Mouse (Mus musculus) CD4-positive, CD25-positive, alpha-beta regulatory T cell, adult 9 weeks (primary cell): ENCODE data around the gene Mymk. TPM values are rescaled to one million over a fixed set of nuclear protein-coding genes. Genes with fewer than 3 reads are reported as not detected.

ENCODE experiments used
- polyA plus RNA-seq: library from polyadenylated mRNA; unstranded; fragments of 100-300 nt; shearing (Covaris generic); gene quantifications from one replicate; pipeline ENCODE4 v1.2.1, GENCODE M21; 2017

Gene Mymk
- polyA plus RNA-seq = not detected

GRCm38 (mm10) chr2:27071978-27072377, at the start of gene Mymk:
TSS of gene Mymk (minus strand) at chr2:27072179.

GRCm38 (mm10) chr2:27079152-27079584, 7.2 kb upstream of the Mymk start, which contains the start of gene Adamtsl2:
TSS of gene Adamtsl2 (plus strand) at chr2:27079379.

GRCm38 (mm10) chr2:27027618-27028436, 44.2 kb downstream of the Mymk start, which contains the start of gene Slc2a6:
TSS of gene Slc2a6 (minus strand) at chr2:27027998.

Other genes with a start within 250 kb of the Mymk start
- gene Abo, start 207.2 kb downstream of the Mymk start, polyA plus RNA-seq = not detected
- gene Surf6, start 169.3 kb downstream of the Mymk start, polyA plus RNA-seq = 51.6 TPM
- gene Med22, start 161.5 kb downstream of the Mymk start, polyA plus RNA-seq = 39.5 TPM
- gene Rpl7a, start 161.4 kb downstream of the Mymk start, polyA plus RNA-seq = 363 TPM
- 83.9 TPM for gene Surf2, start 155.8 kb downstream of the Mymk start, polyA plus RNA-seq
- 120 TPM for gene Surf1, start 155.6 kb downstream of the Mymk start, polyA plus RNA-seq
- gene Surf4, start 138.3 kb downstream of the Mymk start, polyA plus RNA-seq = 148 TPM
- gene Stkld1, start 138.1 kb downstream of the Mymk start, polyA plus RNA-seq = 0.25 TPM
- gene Rexo4, start 107.8 kb downstream of the Mymk start, polyA plus RNA-seq = 79.3 TPM
- gene Adamts13, start 98.8 kb downstream of the Mymk start, polyA plus RNA-seq = not detected
- gene Cacfd1, start 62.3 kb downstream of the Mymk start, polyA plus RNA-seq = 21.8 TPM
- 3.6 TPM for gene Slc2a6, start 44.2 kb downstream of the Mymk start, polyA plus RNA-seq
- gene Adamtsl2, start 7.2 kb upstream of the Mymk start, polyA plus RNA-seq = 0.26 TPM
- not detected for gene Fam163b, start 70.3 kb upstream of the Mymk start, polyA plus RNA-seq
- gene Dbh, start 93.1 kb upstream of the Mymk start, polyA plus RNA-seq = 0.17 TPM
- 4.0 TPM for gene Sardh, start 176.2 kb upstream of the Mymk start, polyA plus RNA-seq